Mouse (Mus musculus) embryonic facial prominence, embryonic 15.5 days (tissue): ENCODE data around the gene Sugp1. TPM values are rescaled to one million over a fixed set of nuclear protein-coding genes. Genes with fewer than 3 reads are reported as not detected.
A peak's percentile ranks its signal among the peaks of the same experiment; 100 is the strongest.
"Not testable (repeated sequence)": the region's sequence is repeated elsewhere in the genome, so short reads cannot be mapped to it uniquely, and the experiment has no call there.

Source experiments
- ATAC-seq: fragments of 200-750 bp; cut with Nextera tagmentation; 2 replicates; pipeline ENCODE4 v1.8.0; 2017; ENCODE audit warnings: low read depth, moderate TSS enrichment; ENCODE audit not compliant: insufficient number of reproducible peaks, low FRiP score, low TSS enrichment
- H3K27ac ChIP-seq: fragments of 300-500 bp; sonication (generic); replicated peaks from 2 replicates; pipeline ENCODE4 v1.5.1; 2015; ENCODE audit warnings: mild to moderate bottlenecking, inconsistent platforms
- H3K27me3 ChIP-seq: fragments of 300-500 bp; sonication (generic); 2 replicates; pipeline ENCODE4 v1.6.1; 2015; ENCODE audit warnings: inconsistent platforms
- H3K36me3 ChIP-seq: fragments of 300-500 bp; sonication (generic); 2 replicates; pipeline ENCODE4 v1.6.1; 2015; ENCODE audit warnings: mild to moderate bottlenecking, inconsistent platforms
- H3K4me1 ChIP-seq: fragments of 300-500 bp; sonication (generic); 2 replicates; pipeline ENCODE4 v1.6.1; 2015; ENCODE audit warnings: inconsistent platforms
- H3K4me2 ChIP-seq: fragments of 300-500 bp; sonication (generic); replicated peaks from 2 replicates; pipeline ENCODE4 v1.6.1; 2015; ENCODE audit warnings: mild to moderate bottlenecking, inconsistent platforms
- H3K4me3 ChIP-seq: fragments of 300-500 bp; sonication (generic); replicated peaks from 2 replicates; pipeline ENCODE4 v1.5.1; 2015; ENCODE audit warnings: mild to moderate bottlenecking, inconsistent platforms
- H3K9ac ChIP-seq: fragments of 300-500 bp; sonication (generic); 2 replicates; pipeline ENCODE4 v1.6.1; 2015; ENCODE audit warnings: inconsistent platforms
- H3K9me3 ChIP-seq: fragments of 300-500 bp; sonication (generic); replicated peaks from 2 replicates; pipeline ENCODE4 v1.6.1; 2016; ENCODE audit warnings: inconsistent platforms
- WGBS: fragments of 180-500 bp; shearing (Covaris S2); methylation state at CpG from one replicate; pipeline ENCODE4 v1.1.7; 2015; 5-methylcytosine and 5-hydroxymethylcytosine counted together
- polyA plus RNA-seq: library from polyadenylated mRNA; unstranded; fragments of >200 nt; fragmentation: Nextera tagmentation; extraction: Ambion mirVana; gene quantifications from 2 replicates; pipeline ENCODE4 v1.2.1, GENCODE M21; 2015

Gene Sugp1
- polyA plus RNA-seq, result 44.3 and 45.1 TPM in 2 replicates

DNA sequence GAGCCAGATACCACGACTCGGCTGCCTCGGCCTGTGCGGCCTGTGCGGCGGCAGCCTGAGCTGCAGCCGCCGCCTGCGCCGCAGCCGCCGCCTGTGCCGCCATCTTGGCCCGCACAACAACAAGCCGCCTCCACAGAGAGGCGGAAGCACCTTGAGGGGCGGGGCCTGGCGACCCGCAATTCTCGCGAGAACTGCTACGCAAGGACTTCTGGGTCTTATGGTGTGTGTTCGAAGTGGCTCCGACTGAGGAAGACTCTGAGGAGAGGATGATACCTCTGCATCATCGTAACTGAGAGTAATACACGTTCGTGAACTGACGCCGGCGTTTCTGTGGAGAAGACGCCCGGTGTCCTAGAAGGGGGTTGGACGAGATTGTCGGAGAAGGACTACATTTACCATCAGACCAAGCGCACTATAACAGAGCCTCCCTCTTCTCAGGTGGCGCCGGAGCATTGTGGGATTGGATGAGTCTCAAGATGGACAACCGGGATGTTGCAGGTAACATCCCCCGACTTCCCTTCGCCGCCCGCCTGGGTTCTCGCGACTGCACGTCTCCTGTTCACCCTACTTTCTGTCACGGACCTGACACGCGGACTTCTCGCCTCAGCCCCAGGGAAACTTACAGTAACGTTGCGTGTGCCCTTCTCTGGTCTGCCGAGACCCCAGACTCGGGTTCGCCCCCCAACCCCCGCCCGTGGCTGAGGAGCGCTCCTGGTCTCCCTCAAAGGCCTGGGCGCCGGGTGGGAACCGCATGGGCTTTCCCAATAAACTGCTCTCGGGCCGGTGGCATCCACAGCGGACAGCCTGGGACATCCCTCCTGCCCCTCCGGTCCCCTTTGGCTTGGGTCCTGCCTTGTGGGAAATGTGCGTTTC, at the start of gene Sugp1, which contains the start of gene Mau2:
TSS of gene Sugp1 (plus strand) at position 231 of the 873 bp plus-strand sequence.
TSS of gene Mau2 (minus strand) at position 152 of the 873 bp plus-strand sequence.
- Histone ChIP-seq H3K4me3 (peak within 1 kb of the TSS; percentile 97), H3K27ac (peak within 1 kb of the TSS; percentile 89), H3K36me3 (0 out of 2 replicates have a peak, but pooled peaks cover 7% of the 10 kb centered on the region), H3K9ac (peak within 1 kb of the TSS; percentile 88), H3K27me3 (no peaks in the 10 kb centered on the region), H3K9me3 (no peaks in the 10 kb centered on the region), H3K4me1 (peaks cover 41% of the 10 kb centered on the region), H3K4me2 (peak within 1 kb of the TSS; percentile 94)
- WGBS, result under 1% methylated on average over 65 of the region's 65 CpGs
- peak; percentile 95 for ATAC-seq

GRCm38 (mm10) chr8:69995422-69995775, 47.2 kb upstream of the Sugp1 start:
- Histone ChIP-seq H3K27me3 (no peaks in the 10 kb centered on the region), H3K36me3 (no peaks in the 10 kb centered on the region), H3K4me1 (peaks cover 12% of the 10 kb centered on the region), H3K27ac (peak overlapping the region; percentile 81; the same call in 1 of the 2 replicates), H3K4me2 (peak overlapping the region; percentile 78), H3K9me3 (no peaks in the 10 kb centered on the region), H3K9ac (peak overlapping the region; percentile 70), H3K4me3 (peak overlapping the region; percentile 97)
- no peak for ATAC-seq
- WGBS, result 0% methylated on average over 7 of the region's 7 CpGs

DNA sequence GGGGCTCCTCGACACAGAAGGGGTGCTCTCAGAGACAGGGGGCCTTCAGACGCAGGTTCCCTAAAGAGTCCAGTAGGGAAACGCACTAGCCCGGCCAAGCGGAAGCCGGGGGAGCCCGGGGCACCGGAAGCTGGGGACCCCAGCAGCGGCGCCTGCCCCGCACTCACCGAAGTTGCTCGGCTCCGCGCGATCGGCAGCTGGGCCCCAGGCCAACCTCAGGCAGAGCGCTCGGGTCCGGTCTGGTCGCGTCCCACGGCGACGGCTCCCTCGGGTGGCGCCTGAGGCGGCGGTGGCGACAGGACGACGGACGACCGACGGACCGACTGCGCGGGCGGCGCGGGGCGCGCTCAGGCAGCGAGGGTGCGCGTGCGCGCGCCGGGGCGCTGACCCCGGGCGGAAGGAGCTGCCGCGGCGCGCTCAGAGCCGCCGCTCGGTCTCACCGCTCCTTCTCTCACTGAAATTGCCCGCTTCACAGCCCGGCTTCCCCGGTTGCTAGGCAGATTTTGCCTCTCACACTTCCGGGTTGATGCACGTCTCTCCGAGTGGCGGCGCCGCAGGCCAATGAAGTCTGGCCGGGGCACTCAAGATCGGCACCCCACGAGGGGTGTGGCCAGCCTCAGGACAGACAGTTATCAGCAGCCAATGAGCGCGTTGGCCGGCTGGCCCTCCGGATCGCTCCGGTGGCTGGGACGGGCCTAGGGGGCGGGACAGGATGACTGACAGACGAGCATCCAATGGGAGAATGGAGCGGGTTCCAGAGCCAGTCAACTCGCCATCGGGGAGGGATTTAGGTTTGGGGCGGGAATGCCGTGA, 46.6 kb upstream of the Sugp1 start, which contains the start of gene Gatad2a:
TSS of gene Gatad2a (minus strand) at position 609 of the 813 bp plus-strand sequence.
- Histone ChIP-seq H3K27me3 (no peaks in the 10 kb centered on the region), H3K4me3 (peak within 1 kb of the TSS; percentile 97), H3K4me1 (peaks cover 14% of the 10 kb centered on the region), H3K27ac (peak within 1 kb of the TSS; percentile 90), H3K4me2 (peak within 1 kb of the TSS; percentile 78), H3K9ac (peak within 1 kb of the TSS; percentile 77), H3K36me3 (no peaks in the 10 kb centered on the region), H3K9me3 (no peaks in the 10 kb centered on the region)
- ATAC-seq, result peak; percentile 100
- under 1% methylated on average over 87 of the region's 87 CpGs for WGBS

- ATAC-seq, result no peak
- peaks cover 22% of the 10 kb centered on the region for H3K4me1 ChIP-seq
- H3K4me3 ChIP-seq, result peak overlapping the region; percentile 97
- H3K9ac ChIP-seq, result peak overlapping the region; percentile 77
- H3K4me2 ChIP-seq, result peak overlapping the region; percentile 78
- H3K36me3 ChIP-seq, result no peaks in the 10 kb centered on the region
- WGBS, result 3% methylated on average over 35 of the region's 35 CpGs
- H3K27ac ChIP-seq, result peak overlapping the region; percentile 90
- no peaks in the 10 kb centered on the region for H3K27me3 ChIP-seq
- H3K9me3 ChIP-seq, result no peaks in the 10 kb centered on the region
These were observed 45.9 kb upstream of the Sugp1 start for GRCm38 (mm10) chr8:69996589-69997285.

- Histone ChIP-seq H3K9me3 (no peaks in the 10 kb centered on the region), H3K9ac (no peak overlapping the region), H3K4me3 (no peak overlapping the region), H3K27ac (no peak overlapping the region), H3K36me3 (no peaks in the 10 kb centered on the region), H3K27me3 (no peaks in the 10 kb centered on the region), H3K4me1 (peaks cover 26% of the 10 kb centered on the region), H3K4me2 (no peak overlapping the region)
- ATAC-seq, result no peak
- 87% methylated on average over 3 of the region's 3 CpGs for WGBS
These were observed 43.9 kb upstream of the Sugp1 start for GRCm38 (mm10) chr8:69998706-69999105.

- 93% methylated on average over 4 of the region's 4 CpGs for WGBS
These were observed 43.4 kb upstream of the Sugp1 start for GRCm38 (mm10) chr8:69999236-69999635.

DNA sequence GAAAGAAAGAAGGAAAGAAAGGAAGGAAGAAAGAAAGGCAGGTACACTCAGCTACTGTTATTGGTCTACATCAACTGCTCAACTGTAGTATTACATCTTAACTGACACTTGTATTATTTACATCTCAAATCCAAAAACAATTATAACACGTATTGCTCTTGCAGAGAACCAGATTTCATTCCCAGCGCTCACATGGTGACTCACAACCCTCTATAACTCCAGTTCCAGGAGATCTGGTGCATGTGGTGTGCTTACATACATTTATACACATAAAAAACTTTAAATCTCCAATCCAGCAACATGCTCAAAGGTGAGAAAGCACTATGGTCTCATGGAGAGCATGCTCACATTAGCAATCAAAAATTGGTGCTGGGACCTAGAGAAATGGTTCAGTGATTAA, 42.4 kb upstream of the Sugp1 start:
- H3K4me2 ChIP-seq, result no peak overlapping the region
- no peaks in the 10 kb centered on the region for H3K9me3 ChIP-seq
- WGBS, result 77% methylated on average over 2 of the region's 2 CpGs
- no peaks in the 10 kb centered on the region for H3K36me3 ChIP-seq
- H3K4me1 ChIP-seq, result peaks cover 22% of the 10 kb centered on the region
- no peak overlapping the region for H3K9ac ChIP-seq
- no peak for ATAC-seq
- H3K27me3 ChIP-seq, result no peaks in the 10 kb centered on the region
- no peak overlapping the region for H3K4me3 ChIP-seq
- no peak overlapping the region for H3K27ac ChIP-seq

More at GRCm38 (mm10) chr8:69999236-69999635, 43.4 kb upstream of the Sugp1 start:
- H3K27ac ChIP-seq, result no peak overlapping the region
- no peak overlapping the region for H3K4me2 ChIP-seq
- H3K4me3 ChIP-seq, result no peak overlapping the region
- H3K9me3 ChIP-seq, result no peaks in the 10 kb centered on the region
- H3K36me3 ChIP-seq, result no peaks in the 10 kb centered on the region
- H3K9ac ChIP-seq, result no peak overlapping the region
- H3K4me1 ChIP-seq, result peaks cover 26% of the 10 kb centered on the region
- no peaks in the 10 kb centered on the region for H3K27me3 ChIP-seq
- ATAC-seq, result no peak

GRCm38 (mm10) chr8:70001176-70001891, 41.3 kb upstream of the Sugp1 start:
- H3K9me3 ChIP-seq, result no peaks in the 10 kb centered on the region
- WGBS, result 2% methylated on average over 16 of the region's 16 CpGs
- peak overlapping the region; percentile 41 for H3K4me2 ChIP-seq
- H3K9ac ChIP-seq, result no peak overlapping the region
- peak; percentile 43; the same call in 1 of the 2 replicates for ATAC-seq
- H3K4me1 ChIP-seq, result peaks cover 20% of the 10 kb centered on the region
- H3K36me3 ChIP-seq, result no peaks in the 10 kb centered on the region
- no peaks in the 10 kb centered on the region for H3K27me3 ChIP-seq
- H3K4me3 ChIP-seq, result peak overlapping the region; percentile 19
- peak overlapping the region; percentile 81 for H3K27ac ChIP-seq

DNA sequence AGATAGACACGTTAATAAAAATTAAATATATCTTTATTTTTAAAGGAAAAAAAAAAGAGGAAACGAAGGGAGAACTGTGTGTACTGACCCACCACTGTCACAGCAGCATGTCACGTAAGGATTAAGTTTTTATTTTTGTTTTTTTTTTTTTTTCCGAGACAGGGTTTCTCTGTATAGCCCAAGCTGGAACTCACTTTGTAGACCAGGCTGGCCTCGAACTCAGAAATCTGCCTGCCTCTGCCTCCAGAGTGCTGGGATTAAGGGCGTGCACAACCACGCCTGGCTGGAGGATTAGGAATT, 40.8 kb upstream of the Sugp1 start:
- not testable (repeated sequence) for ATAC-seq, H3K9ac ChIP-seq, H3K27me3 ChIP-seq, H3K9me3 ChIP-seq, H3K36me3 ChIP-seq
- 46% methylated on average over 7 of the region's 7 CpGs for WGBS
- Histone ChIP-seq H3K4me3 (peak overlapping the region; percentile 19), H3K4me1 (peaks cover 18% of the 10 kb centered on the region), H3K4me2 (peak overlapping the region; percentile 41), H3K27ac (peak overlapping the region; percentile 81)

GRCm38 (mm10) chr8:70003204-70003657, 39.4 kb upstream of the Sugp1 start:
- 39% methylated on average over 4 of the region's 4 CpGs for WGBS
- no peak overlapping the region for H3K4me2 ChIP-seq
- no peaks in the 10 kb centered on the region for H3K36me3 ChIP-seq
- H3K27ac ChIP-seq, result no peak overlapping the region
- H3K9ac ChIP-seq, result no peak overlapping the region
- no peak for ATAC-seq
- H3K4me1 ChIP-seq, result peaks cover 14% of the 10 kb centered on the region
- H3K4me3 ChIP-seq, result no peak overlapping the region
- no peaks in the 10 kb centered on the region for H3K27me3 ChIP-seq
- no peaks in the 10 kb centered on the region for H3K9me3 ChIP-seq
